Mouse (Mus musculus) 3134 (cell line): ENCODE measurements around the gene Matk.

Experiments used
- DNase-seq: peaks from one replicate; pipeline ENCODE4 v3.0.0-alpha.2; 2011; ENCODE audit warnings: low spot score; ENCODE audit not compliant: insufficient read length; ENCODE audit errors: extremely low read depth

Matk gene

GRCm38 (mm10) chr10:81240876-81241275, 11.9 kb upstream of the Matk start:
- DNase-seq: no peak

DNA sequence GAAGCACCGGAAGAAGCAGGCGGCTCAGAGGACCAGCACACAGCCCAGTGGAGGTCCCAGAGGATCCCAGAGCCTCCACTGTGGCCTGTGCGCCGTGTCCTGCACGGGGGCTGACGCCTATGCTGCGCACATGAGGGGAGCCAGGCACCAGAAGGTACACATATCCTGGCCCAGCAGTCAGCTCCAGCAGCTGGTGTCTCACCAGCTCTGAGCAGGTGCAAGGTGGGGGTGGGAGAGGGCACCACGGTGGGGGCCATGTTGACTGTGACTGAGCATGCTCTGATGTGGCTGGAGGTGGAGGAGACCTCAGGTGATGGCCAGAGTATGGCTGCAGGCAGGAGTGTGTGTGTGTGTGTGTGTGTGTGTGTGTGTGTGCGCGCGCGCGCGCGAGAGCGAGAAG, 10.7 kb upstream of the Matk start:
- DNase-seq: no peak

- no peak for DNase-seq
These were observed 8.6 kb upstream of the Matk start for GRCm38 (mm10) chr10:81244146-81244545.

DNA sequence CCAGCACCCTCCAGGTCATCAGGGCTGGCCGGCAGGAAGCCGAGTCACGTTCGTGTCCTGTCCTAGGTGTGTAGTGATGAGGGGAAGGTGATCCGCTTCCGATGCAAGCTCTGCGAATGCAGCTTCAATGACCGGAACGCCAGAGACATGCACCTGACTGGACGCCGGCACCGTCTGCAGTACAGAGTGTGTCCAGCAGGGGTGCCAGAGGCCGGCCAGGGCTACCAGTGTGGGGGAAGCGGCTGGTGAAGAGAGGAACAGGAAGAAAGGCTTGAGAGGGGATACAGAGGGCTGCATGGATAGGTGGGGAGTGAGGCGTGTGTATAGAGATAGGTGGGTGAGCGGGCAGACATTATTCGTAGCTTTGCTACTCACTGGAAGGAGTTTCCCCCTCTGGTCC, 8.1 kb upstream of the Matk start:
- DNase-seq: peak; percentile 68

DNA sequence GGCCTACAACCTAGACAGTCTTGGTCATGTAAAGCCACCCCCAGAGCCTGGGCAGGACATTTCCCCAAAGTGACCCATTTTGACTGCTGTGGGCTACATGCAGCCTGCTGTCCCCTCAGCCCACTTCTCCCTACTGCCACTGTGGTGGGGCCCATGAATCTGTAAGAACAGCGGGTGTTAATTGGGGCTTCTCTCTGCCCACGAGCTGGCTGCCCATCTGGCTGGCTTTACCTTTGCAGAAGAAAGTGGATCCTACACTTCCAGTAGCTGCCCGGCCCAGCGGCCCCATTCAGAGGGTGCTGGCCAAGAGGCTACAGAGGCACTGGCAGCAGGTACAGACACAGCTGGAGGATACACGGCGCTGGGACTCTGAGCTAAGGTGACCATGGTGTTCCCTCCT, 7.6 kb upstream of the Matk start:
- no peak for DNase-seq

DNA sequence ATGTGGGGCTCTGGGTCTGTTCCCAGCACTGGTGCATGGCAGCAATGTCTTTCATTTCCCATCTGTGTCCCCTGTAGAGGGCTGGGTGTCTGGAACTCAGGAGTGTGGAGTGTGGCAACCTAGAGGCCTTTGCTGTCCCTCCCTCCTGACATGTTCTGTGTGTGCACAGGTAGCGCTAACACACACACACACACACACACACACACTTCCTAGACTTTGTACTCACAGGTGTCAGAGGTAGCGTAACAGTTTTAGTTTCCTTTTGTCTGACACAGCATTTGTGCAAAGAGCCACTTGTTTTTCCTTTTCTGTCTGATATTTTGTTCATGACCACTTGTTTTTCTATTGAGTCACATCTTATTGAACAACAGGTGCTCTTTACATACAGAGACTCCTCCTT, 4.9 kb upstream of the Matk start:
- DNase-seq: no peak

- DNase-seq: no peak
These were observed 3.3 kb upstream of the Matk start for GRCm38 (mm10) chr10:81249442-81249841.

GRCm38 (mm10) chr10:81254886-81255285, 2.2 kb downstream of the Matk start:
- DNase-seq: no peak

- no peak for DNase-seq
These were observed 4.7 kb downstream of the Matk start for GRCm38 (mm10) chr10:81257158-81258039.

DNA sequence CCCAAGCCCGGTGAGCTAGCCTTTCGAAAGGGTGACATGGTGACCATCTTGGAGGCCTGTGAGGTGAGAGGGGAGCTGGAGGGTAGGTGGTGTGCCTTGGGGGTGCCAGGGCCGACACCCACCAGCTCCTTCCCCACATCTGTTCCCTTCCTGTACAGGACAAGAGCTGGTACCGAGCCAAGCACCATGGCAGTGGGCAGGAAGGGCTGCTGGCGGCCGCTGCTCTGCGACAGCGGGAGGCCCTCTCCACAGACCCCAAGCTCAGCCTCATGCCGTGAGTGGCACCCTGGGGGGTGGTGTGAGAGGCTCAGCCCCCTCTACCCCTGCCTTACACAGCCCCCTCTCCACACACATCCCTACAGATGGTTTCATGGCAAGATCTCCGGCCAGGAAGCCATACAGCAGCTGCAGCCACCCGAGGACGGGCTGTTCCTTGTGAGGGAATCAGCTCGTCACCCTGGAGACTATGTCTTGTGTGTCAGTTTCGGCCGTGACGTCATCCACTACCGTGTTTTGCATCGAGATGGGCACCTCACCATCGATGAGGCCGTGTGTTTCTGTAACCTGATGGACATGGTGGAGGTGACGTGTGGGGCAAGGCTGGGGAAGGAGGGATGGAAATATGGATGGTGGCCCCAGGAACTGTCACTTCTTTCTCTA, 6.6 kb downstream of the Matk start:
- no peak for DNase-seq

- DNase-seq: no peak
These were observed 8.3 kb downstream of the Matk start for GRCm38 (mm10) chr10:81261025-81261424.

- DNase-seq: no peak
These were observed 12.8 kb downstream of the Matk start for GRCm38 (mm10) chr10:81265540-81265939.

DNA sequence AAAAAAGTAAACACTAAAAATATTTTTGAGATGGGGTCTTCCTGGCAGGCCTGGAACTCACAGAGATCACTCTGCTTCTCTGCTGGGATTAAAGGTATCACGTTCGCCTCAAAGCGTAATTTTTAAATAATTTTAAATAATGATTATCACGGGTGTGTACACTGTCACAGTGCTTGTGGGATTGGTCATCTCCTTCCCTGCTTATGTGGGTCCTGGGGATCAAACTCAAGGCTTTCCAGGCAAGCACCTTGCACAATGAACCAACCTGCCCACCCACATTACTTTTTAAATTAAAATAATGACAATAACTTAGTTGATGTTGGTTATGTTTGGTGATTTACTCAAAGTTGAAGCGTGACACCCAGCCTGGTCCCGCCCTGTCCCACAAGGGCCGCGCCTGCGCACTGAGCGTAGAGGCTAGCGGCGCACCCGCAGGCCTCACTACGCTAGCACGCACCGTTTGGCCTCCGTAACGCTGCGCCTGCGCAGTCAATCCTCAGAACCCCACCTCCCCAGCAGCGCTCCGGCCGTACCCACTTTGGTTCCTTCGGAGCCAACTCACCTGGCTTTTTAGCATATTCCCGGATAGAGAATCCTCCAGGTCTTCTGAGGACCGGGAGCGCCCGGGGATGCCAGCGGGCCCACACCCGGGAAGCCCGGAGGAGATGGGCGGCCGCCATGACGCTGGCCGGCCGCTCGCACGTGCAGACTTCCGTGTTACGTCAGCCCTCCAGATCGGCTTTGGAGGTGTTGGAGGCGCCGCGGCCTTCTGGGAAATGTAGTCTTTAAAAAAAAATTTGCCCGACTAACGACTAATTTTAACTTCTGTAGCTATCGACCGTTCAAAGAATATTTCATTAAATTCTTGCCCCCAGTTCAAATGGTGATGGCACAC, 13.7 kb downstream of the Matk start, which contains the start of the genes Mrpl54 and Apba3:
Mrpl54 (minus strand) TSS at position 724 of the 895 bp plus-strand sequence.
Apba3 (plus strand) TSS at position 750 of the 895 bp plus-strand sequence.
- peak; percentile 97 for DNase-seq

- DNase-seq: peak; percentile 80
These were observed 15.3 kb downstream of the Matk start for GRCm38 (mm10) chr10:81268056-81268455.

DNA sequence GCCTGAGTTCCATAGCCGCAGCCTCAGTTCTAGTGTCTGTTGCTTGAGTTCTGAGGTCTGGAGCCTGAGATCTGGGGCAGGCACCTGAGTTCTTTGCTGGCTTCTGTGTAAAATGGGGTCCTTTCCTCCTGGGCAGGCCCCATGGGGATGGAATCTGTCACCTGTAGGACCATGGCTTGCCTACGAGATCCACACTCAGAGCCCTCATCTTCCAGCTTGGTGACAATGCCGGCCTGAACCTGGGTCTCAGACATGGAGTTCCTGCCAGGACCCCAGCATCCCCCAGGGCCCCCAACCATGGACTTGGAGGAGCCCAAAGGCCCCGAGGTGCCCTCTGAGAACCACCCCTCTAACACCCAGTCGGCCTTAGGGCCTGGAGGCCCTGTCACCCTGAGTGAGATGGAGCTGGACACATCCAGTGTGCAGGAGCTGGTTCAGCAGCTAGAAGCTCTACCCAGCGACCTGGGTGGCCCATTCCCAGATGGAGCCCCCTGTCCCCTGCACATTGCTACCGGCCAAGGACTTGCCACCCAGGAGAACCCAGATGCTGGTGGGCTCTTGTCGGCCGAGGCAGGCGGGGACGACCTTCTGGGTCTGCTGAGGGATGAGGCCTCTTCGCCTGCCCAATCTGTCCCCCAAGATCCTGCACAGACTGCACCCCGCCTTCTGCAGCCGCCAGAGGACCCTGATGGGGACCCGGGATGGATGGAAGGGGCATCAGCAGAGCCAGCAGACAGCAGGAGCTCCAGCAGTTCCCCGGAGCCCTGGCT, 16.1 kb downstream of the Matk start:
- DNase-seq: no peak

DNA sequence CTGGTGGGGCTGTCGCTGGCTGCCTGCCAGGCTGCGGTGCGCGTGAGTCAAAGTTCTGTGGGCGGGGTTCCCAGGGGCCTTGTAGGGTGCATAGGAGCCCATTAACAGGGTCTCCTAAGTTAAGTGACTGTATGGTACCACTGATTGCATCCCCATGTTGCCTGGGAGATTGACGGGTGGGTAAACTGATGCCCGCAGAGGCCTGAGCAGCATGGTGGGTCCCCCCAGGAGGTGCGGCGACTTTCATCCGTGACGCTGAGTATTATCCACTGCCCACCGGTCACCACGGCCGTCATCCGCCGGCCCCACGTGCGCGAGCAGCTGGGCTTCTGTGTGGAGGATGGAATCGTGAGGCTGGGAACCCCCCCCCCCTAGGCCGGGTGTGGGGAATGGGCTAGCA, 19.6 kb downstream of the Matk start:
- DNase-seq: no peak

DNA sequence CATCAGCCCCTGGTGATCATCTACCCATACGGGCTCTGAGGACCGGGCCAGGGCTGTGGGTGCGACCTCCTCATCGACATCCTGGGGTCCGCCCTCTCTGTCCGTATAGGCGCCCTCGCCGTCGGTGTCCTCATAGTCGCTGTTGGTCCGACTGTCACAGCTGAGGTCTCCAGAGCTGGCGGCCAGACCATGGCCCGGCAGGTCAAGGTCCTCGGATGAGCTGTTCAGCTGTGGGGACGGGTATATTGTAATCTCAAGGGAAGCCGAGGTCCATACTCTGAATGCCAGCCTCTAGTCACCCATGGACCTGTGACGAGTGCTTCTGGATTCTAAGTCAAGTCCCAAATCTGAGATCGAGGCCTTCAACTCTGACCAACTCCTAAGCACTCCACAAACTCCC, 21.1 kb downstream of the Matk start:
- no peak for DNase-seq

DNA sequence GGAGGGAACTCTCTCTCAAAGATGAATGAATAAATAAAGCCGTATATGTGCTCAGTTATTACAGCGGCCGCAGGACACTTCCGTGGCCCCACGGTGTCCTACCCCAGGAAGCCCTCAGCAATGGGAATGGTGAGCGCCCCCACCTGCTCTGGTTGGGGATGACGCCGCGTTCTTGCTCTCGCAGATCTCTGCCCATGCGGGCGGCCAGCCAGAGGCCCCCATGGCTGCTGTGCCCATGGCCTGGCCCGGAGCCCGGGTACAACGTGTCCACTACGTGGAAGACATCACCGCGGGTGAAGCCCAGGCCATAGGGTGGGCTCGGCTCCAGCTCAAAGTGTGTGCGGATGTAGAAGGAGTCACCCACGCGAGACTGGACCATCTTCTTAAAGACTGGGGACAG, 24.9 kb downstream of the Matk start:
- DNase-seq: no peak

DNA sequence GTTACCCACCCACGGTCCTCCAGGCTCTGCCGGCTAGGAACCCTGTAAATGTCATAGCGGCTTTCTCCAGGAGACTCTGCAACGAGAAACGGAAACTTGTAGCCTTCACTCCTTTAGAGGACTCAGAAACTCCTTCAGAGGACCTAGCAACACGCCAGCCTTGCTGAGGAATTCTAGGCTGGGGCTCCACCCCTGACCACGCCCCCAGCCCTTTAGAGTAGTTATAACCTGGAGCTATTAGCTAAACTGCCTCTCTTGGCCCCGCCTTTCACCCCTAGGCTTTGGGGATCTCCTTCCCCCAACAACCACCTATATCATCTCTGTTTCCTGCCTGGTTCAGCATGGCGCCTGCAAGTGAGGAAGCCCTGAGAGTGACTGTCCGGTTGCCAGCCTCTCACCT, 26.8 kb downstream of the Matk start:
- no peak for DNase-seq

DNA sequence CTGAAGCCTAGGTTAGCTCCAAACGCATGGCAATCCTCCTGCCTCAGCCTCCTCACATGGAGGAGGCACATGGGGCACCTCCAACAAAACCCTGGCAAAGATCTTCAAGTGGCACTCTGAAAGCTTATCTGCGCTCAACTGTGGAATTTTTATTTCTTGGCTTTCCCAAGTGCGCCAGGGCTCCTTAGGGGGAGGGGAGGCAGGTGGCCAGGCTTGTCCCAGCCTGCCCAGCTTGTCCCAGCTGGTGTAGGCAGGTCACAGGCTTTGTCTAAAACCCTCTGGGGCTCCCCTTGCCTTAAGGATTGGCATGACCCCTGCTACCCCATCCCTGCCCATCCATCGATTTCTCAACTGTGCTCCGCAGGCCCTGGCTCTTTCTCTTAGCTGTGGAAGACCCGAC, 31.5 kb downstream of the Matk start:
- DNase-seq: no peak
